Mouse (Mus musculus) hindbrain, embryonic 10.5 days (tissue): ENCODE measurements around the gene Fam166b. TPM values are rescaled to one million over a fixed set of nuclear protein-coding genes. Genes with fewer than 3 reads are reported as not detected.

Source experiments
- DNase-seq: peaks from one replicate; pipeline ENCODE4 v3.0.0-alpha.2; 2017; ENCODE audit warnings: low spot score
- H3K27ac ChIP-seq: fragments of 300-500 bp; sonication (generic); 2 replicates; pipeline ENCODE4 v1.5.1; 2016; ENCODE audit warnings: mild to moderate bottlenecking, moderate library complexity
- H3K27me3 ChIP-seq: fragments of 300-500 bp; sonication (generic); 2 replicates; pipeline ENCODE4 v1.6.1; 2016; ENCODE audit warnings: mild to moderate bottlenecking; ENCODE audit not compliant: poor library complexity, insufficient read depth, severe bottlenecking
- H3K36me3 ChIP-seq: fragments of 300-500 bp; sonication (generic); 2 replicates; pipeline ENCODE4 v1.6.1; 2016; ENCODE audit warnings: mild to moderate bottlenecking, moderate library complexity
- H3K4me1 ChIP-seq: fragments of 300-500 bp; sonication (generic); replicated peaks from 2 replicates; pipeline ENCODE4 v1.6.1; 2016; ENCODE audit warnings: mild to moderate bottlenecking
- H3K4me3 ChIP-seq: fragments of 300-500 bp; sonication (generic); 2 replicates; pipeline ENCODE4 v1.5.1; 2016; ENCODE audit warnings: mild to moderate bottlenecking, moderate library complexity
- H3K9me3 ChIP-seq: fragments of 300-500 bp; sonication (generic); 2 replicates; pipeline ENCODE4 v1.6.1; 2016; ENCODE audit warnings: mild to moderate bottlenecking, moderate library complexity
- WGBS: fragments of 180-500 bp; shearing (Covaris S2); methylation state at CpG from one replicate; pipeline ENCODE4 v1.1.7; 2016; 5-methylcytosine and 5-hydroxymethylcytosine counted together
- polyA plus RNA-seq: library from polyadenylated mRNA; unstranded; fragments of >200 nt; fragmentation: Nextera tagmentation; extraction: Ambion mirVana; gene quantifications from 2 replicates; pipeline ENCODE4 v1.2.1, GENCODE M21; 2016

Gene Fam166b
- polyA plus RNA-seq, 1 experiment from 2014 or later, result 0.47 TPM

DNA sequence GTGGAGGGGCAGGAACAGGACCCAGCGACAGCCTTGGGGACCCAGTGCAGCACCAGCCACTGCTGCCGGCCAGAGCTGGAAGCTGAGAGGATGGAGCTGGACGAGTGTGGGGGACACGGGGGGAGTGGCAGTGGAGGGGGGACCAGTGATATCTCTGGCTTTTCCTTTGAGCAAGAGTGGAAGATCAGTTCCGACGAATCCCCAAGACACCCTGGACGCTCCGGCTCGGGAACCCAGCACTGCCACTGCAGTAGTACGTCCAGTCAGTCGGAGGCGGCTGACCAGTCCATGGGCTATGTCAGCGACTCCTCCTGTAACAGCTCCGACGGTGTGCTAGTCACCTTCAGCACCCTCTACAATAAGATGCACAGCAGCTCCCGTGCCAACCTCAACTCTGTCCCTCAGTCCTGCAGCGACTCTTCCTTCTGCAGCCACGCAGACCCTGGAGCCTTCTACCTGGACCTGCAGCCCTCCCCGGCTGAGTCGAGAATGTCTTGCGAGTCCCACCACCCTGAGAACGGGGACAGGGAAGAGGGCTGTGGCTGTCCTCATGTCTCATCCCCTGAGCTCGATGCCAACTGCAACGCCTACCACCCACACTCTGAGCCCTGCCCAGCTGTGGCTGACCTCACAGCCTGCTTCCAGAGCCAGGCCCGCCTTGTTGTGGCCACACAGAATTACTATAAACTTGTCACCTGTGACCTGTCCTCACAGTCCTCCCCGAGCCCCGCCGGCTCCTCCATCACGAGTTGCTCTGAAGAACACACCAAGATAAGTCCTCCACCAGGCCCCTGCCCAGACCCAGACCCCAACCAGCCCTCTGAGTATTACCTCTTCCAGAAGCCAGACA lies 13.5 kb downstream of the Fam166b start:
- DNase-seq, result no peak
- Histone ChIP-seq H3K4me3 (no peak overlapping the region), H3K27ac (peak overlapping the region; percentile 67; the same call in 1 of the 2 replicates), H3K36me3 (peaks cover 37% of the 10 kb centered on the region), H3K4me1 (peaks cover 12% of the 10 kb centered on the region), H3K27me3 (no peaks in the 10 kb centered on the region), H3K9me3 (no peaks in the 10 kb centered on the region)
- 91% methylated on average over 29 of the region's 29 CpGs for WGBS

DNA sequence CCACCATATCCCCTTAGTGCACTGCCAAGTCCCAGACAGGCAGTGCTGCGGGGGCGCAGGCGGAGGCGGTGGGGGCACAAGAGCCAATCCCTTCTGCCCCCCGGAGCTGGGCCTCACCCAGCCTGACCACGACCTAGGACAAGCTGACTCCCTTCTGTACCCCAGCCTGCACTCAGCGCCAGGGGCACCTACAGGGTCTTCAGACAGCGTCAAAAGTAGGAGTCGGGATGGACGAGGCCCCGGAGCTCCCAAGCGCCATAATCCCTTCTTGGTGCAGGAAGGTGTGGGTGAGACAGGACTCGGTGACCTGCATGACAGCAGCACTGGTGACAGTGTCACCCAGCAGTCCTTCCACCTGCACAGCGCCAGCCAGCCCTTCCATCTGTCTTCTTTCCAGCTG lies 14.2 kb downstream of the Fam166b start:
- WGBS, result 90% methylated on average over 14 of the region's 14 CpGs
- H3K9me3 ChIP-seq, result no peaks in the 10 kb centered on the region
- DNase-seq, result no peak

DNA sequence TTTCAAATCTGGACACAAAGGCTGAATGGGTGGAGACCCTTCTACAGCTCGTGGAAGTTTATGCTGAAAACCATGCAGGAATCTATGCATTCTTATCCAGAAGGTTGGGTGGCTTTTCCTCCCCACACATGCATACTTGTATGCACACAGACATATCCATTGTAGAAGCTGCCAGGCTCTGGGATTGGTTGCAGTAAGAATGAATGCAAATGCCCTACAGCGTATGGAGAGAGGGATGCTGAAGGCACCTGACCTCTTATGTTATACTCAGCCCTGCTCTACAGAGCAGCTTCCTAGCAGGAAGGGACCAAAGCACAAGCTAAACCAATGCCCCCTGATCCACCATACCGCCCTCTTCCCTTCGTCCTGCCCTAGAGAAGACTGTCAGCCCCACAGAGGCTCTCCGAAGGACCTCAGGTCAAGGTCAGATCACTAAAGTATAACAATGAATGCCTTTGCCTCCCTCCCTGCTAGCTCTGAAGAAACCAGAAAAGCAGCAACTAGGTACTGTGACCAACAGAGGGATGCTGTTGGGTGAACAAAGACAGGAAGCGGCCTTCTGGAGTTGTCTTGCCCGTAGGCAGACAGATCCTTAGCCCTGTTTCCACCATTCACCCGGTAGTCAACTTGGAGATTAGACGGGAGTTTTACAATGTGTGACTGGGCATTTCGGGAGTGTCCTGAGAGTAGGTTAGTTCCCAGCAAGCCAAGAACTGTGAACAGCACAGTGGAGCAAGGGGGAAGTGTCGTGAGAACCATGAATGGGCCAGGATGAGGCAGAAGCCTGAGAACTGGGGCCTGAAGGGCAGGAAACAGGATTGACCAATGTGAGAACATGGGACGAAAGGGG lies 21.6 kb downstream of the Fam166b start:
- Histone ChIP-seq H3K4me1 (peaks cover 30% of the 10 kb centered on the region), H3K36me3 (no peaks in the 10 kb centered on the region), H3K9me3 (no peaks in the 10 kb centered on the region), H3K27me3 (no peaks in the 10 kb centered on the region), H3K4me3 (peak overlapping the region; percentile 58), H3K27ac (peak overlapping the region; percentile 91)
- whole genome bisulfite sequencing, result 67% methylated on average over 12 of the region's 12 CpGs
- no peak for DNase-seq

More for the DNA sequence above, 14.2 kb downstream of the Fam166b start:
- Histone ChIP-seq H3K4me3 (no peak overlapping the region), H3K4me1 (peaks cover 8% of the 10 kb centered on the region), H3K27me3 (no peaks in the 10 kb centered on the region), H3K36me3 (peaks cover 37% of the 10 kb centered on the region), H3K27ac (peak overlapping the region; percentile 67; the same call in 1 of the 2 replicates)

DNA sequence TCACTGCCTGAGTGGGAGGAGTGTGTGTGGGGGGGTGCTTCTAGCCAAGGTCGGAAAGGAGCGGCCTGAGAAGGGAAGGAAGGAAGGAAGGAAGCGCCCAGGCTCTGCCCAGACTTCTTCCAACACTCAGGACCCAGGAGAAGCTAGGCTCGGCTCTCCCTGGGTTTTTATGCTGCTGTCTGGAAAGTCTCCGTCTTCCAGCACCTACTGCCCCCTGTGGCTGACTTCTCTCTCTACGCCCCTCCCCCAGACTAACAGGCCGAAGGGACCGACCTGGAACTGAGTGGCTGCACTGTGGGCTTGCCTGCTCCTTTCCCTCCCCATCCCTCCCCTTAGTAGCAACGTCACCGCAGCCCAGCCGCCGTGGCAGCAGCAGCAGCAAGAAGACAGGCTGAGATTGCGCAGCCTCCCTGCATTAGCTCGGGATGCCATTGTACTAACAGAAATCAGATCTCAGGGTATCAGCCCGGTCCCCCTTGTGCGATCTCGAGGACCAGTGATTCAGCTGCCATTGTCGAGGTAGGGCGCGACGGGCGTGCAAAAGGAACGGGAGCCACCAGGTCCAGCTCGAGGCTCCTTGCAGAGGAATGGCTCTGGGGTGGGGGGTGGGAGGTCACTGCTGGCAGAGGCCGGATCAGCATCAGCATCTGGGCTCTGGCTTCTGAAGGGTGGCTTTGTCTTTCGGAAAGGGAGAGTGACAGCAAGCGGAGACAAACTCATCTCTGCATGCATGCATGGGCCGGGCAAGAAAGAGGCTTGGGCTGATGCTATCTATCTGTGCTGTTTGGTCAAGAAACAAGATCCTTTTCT lies 22.6 kb downstream of the Fam166b start:
- DNase-seq, result peak; percentile 88
- Histone ChIP-seq H3K9me3 (no peaks in the 10 kb centered on the region), H3K27me3 (no peaks in the 10 kb centered on the region), H3K4me3 (peak overlapping the region; percentile 58), H3K27ac (peak overlapping the region; percentile 91), H3K4me1 (peaks cover 34% of the 10 kb centered on the region), H3K36me3 (no peaks in the 10 kb centered on the region)
- WGBS, result under 1% methylated on average over 28 of the region's 28 CpGs

DNA sequence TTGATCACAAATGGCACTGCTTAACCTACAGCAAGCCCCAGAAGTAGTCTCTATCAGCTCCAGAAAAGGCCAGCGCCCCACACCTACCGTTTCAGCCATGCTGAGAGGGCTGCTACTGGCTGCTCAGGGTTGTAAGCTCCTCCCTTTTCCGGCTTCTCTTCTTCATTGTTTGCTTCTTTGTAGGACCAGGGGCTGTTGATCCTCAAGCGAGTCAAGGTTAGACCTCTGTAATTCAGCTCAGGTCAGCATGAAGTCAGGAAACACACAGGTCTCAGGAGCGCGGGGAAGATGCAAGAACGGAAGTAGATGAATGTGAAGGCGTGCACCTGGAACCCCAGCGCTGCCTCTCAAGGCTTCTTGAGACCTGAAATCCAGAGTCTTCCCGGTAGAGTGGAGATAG lies 24.2 kb downstream of the Fam166b start:
- Histone ChIP-seq H3K36me3 (no peaks in the 10 kb centered on the region), H3K9me3 (no peaks in the 10 kb centered on the region), H3K27ac (peak overlapping the region; percentile 91; the same call in 1 of the 2 replicates), H3K27me3 (no peaks in the 10 kb centered on the region), H3K4me3 (no peak overlapping the region), H3K4me1 (peaks cover 50% of the 10 kb centered on the region)
- DNase-seq, result no peak
- WGBS, result 89% methylated on average over 10 of the region's 10 CpGs

DNA sequence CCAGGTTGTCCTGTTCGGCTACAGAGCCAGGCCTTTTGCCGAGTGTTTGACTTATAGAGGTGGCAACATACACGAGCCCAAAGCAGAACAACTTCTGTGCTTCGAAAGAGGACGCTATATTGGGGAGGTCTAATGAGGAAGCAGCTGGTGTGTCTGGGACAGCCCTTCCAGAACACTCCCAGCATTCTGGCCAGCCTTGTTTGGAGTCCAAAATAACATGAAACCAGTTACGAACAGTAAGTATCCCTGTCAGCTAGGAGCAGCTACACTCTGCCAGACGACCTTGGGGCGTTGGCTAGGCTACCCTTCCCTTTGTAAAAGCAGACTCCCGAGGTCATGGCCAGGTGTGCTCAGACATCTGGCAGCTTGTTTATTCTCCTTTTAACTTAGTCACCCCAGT lies 26.7 kb downstream of the Fam166b start:
- no peaks in the 10 kb centered on the region for H3K27me3 ChIP-seq
- H3K9me3 ChIP-seq, result no peaks in the 10 kb centered on the region
- no peak for DNase-seq
- H3K27ac ChIP-seq, result no peak overlapping the region
- H3K4me1 ChIP-seq, result peaks cover 59% of the 10 kb centered on the region
- WGBS, result 89% methylated on average over 9 of the region's 9 CpGs
- no peaks in the 10 kb centered on the region for H3K36me3 ChIP-seq
- H3K4me3 ChIP-seq, result no peak overlapping the region

DNA sequence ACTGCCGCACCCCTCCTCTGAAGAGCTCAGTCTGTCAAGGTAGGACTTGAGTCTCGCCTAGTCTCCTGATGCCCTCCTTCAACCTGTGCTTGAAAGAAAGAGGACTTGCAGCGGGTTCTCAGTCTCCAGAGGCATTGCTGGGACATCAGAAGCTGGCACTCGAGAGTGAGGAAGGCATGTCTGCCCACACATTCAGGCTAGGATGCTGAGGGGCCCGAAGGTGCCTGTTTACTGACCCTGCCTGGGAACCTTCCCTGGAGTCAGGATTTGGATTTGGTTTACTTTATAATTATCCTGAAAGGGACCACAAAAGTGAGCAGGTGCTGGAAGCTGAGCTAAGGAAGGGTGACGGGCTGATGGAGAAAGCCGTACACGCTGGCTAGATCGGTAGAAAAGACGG lies 27.4 kb downstream of the Fam166b start:
- Histone ChIP-seq H3K36me3 (no peaks in the 10 kb centered on the region), H3K4me3 (no peak overlapping the region), H3K9me3 (no peaks in the 10 kb centered on the region), H3K27me3 (no peaks in the 10 kb centered on the region), H3K27ac (peak overlapping the region; percentile 59; the same call in 1 of the 2 replicates), H3K4me1 (peaks cover 52% of the 10 kb centered on the region)
- DNase-seq, result no peak
- 88% methylated on average over 10 of the region's 10 CpGs for WGBS

DNA sequence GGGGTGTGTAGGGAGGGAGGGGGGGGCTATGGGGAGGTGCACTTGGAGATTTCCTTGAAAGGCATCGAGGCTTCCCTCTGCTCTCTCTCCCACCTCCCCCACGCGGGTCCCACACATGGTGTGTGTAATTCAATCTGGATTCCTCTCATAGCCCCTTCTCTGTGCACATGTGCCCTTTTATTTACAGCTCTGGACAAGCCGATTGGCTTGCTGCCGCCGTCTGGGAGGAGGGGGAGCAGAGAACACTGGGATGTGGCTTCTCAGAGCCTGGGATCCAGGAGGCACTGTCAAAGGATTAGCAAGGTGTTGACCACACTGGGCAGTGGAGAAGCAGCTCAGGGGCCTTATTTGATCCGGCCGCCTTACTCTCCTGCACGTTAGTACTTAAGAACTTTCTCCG lies 28.0 kb downstream of the Fam166b start:
- Histone ChIP-seq H3K4me1 (peaks cover 47% of the 10 kb centered on the region), H3K4me3 (no peak overlapping the region), H3K9me3 (no peaks in the 10 kb centered on the region), H3K27me3 (no peaks in the 10 kb centered on the region), H3K27ac (peak overlapping the region; percentile 59), H3K36me3 (no peaks in the 10 kb centered on the region)
- WGBS, result 39% methylated on average over 10 of the region's 10 CpGs
- DNase-seq, result peak; percentile 54

DNA sequence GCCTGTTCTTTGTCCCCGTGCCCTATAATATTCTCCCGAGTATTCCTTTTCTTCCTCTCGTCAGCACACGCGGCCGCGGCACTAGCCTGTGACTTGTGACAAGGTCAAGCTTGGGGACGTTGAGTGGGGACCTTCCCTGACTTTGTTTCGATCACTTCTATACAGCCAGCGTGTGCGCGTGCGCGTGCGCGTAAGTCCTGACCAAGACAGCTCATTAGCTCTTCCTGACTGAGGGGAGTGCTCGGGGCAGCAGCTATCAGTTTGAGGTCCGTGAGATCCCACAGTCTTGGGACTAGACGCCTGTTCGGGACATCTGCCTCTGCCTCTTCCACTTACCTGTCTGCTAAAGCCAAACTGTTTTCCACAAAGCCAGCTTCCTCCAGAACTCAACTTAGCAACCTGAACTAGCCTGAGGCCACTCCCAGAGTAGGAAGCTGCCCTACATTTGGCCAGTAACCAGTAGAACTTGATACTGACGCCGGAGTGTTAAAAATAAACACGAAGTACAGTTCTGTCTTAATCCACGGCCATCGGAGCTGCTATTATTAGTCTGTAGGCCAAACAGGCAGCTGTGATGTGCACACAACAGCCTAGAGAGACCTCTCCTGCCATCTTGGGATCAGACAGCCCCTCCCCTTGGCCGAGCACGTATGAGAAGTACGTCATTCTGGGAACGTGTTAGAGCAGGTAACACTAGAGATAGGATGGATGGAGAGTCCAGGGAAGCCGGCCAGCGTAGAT lies 29.4 kb downstream of the Fam166b start:
- no peak for DNase-seq
- H3K4me3 ChIP-seq, result no peak overlapping the region
- no peaks in the 10 kb centered on the region for H3K36me3 ChIP-seq
- peak overlapping the region; percentile 66; the same call in 1 of the 2 replicates for H3K27ac ChIP-seq
- no peaks in the 10 kb centered on the region for H3K9me3 ChIP-seq
- no peaks in the 10 kb centered on the region for H3K27me3 ChIP-seq
- H3K4me1 ChIP-seq, result peaks cover 41% of the 10 kb centered on the region
- WGBS, result 85% methylated on average over 31 of the region's 31 CpGs

DNA sequence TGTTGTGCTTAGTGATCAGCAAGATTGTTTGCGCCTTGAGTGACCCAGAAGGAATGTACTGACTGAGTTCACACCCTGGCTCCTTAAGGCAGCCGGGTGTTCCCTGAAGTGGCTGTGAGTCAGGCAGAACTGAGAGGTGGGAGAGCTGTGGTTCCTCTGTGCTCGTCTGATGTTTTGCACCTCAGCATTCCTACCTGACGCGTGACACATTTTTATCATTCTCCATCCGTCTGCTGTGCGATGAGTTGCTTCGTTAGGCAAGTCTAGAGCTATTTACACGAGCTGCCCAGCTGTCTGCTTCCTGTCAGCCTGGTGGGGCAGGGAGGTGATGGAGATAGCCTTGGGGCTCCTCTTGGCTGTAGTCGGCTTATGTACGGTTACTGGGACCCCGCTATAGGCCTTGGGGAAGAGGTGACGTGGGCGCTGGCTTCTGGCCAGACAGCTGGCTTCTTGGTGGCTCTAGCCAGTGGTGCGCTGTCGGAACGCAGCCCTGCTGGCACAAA lies 30.1 kb downstream of the Fam166b start:
- no peak for DNase-seq
- WGBS, result 74% methylated on average over 17 of the region's 17 CpGs
- H3K27me3 ChIP-seq, result no peaks in the 10 kb centered on the region
- no peaks in the 10 kb centered on the region for H3K36me3 ChIP-seq
- H3K27ac ChIP-seq, result peak overlapping the region; percentile 66; the same call in 1 of the 2 replicates
- no peaks in the 10 kb centered on the region for H3K9me3 ChIP-seq
- peaks cover 47% of the 10 kb centered on the region for H3K4me1 ChIP-seq
- no peak overlapping the region for H3K4me3 ChIP-seq

DNA sequence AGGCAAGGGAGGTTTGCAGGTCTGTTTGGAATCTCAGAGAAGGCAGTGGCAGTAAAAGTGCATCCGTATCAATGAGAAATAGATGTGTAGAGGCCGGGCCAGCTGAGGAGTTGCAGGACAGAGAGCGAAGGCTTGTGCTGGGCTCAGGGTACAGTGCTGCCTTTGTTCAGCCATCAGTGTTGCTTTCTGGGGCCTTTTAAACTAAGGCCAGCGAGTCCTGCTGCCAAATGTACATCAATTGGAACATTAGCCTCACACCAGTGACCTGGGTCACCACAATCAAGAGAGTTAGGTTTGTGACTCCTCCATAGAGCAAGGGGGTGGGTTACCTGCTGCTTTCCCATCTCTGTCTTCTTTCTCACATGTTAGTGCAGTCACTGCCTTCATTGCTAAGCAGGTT lies 30.9 kb downstream of the Fam166b start:
- H3K9me3 ChIP-seq, result no peaks in the 10 kb centered on the region
- 75% methylated on average over 4 of the region's 4 CpGs for WGBS
- 0 out of 2 replicates have a peak overlapping the region, but pooled peaks have one; percentile 3 for H3K27ac ChIP-seq
- no peak overlapping the region for H3K4me3 ChIP-seq
- H3K4me1 ChIP-seq, result peaks cover 49% of the 10 kb centered on the region
- H3K27me3 ChIP-seq, result no peaks in the 10 kb centered on the region
- no peak for DNase-seq
- no peaks in the 10 kb centered on the region for H3K36me3 ChIP-seq
